Mouse (Mus musculus) heart, postnatal 0 days (tissue): ENCODE measurements at regions not wholly inside any gene's neighbourhood (a gene's known extent, or its start where the extent isn't known, plus 50 kb on each side); places are given as distances from the start of the nearest gene placed in this dataset.

Experiments used
- CTCF ChIP-seq: IDR thresholded peaks from 2 replicates; pipeline ENCODE4 v1.5.1; 2016; ENCODE audit warnings: antibody characterized with exemption, control low read depth, low read depth
- EP300 ChIP-seq: IDR thresholded peaks from 2 replicates; pipeline ENCODE4 v1.6.1; 2016; ENCODE audit warnings: antibody characterized with exemption, low read depth

- TF ChIP-seq CTCF, result no peak
- no peak for TF ChIP-seq EP300
Measured at GRCm38 (mm10) chr13:101576481-101576880, 191.5 kb downstream of the Pik3r1 start.
